Mouse (Mus musculus): ENCODE measurements around the gene Ppp1r21.
A peak's percentile ranks its signal among the peaks of the same experiment; 100 is the strongest.

GRCm38 (mm10) chr17:88508846-88509508 is 20.9 kb upstream of the Ppp1r21 start:
- TF ChIP-seq BHLHE40 (IDR thresholded peaks at IDR 0.05; ENCODE audit: borderline replicate concordance, low read depth, low read length) (no peak), CTCF (IDR thresholded peaks at IDR 0.05 in 2 of 3, conservative IDR thresholded peaks at IDR 0.05 in 1 of 3; ENCODE audit: control insufficient read depth in 1 of 3, insufficient read depth in 1 of 3, low read depth in 2 of 3, low read length in 3 of 3, poor library complexity in 1 of 3, severe bottlenecking in 1 of 3) (no peak), EP300 (IDR thresholded peaks at IDR 0.05; ENCODE audit: low read depth in 1 of 2, low read length in 2 of 2) (peak; percentile 7 to 74; a peak in 1 of 4 replicates), TBP (IDR thresholded peaks at IDR 0.05; ENCODE audit: low read depth, low read length) (no peak), ELF1 (IDR thresholded peaks at IDR 0.05; ENCODE audit: low read depth, low read length) (no peak), ZNF384 (IDR thresholded peaks at IDR 0.05; ENCODE audit: low read depth, low read length) (no peak), POLR2A (IDR thresholded peaks at IDR 0.05; ENCODE audit: control insufficient read depth in 1 of 2, insufficient read depth in 1 of 2, low read depth in 1 of 2, low read length in 2 of 2, poor library complexity in 1 of 2) (no peak), MAX (IDR thresholded peaks at IDR 0.05; ENCODE audit: low read length) (peak; percentile 18; the same call in 1 of the 2 replicates), JUND (IDR thresholded peaks at IDR 0.05; ENCODE audit: low read depth, low read length) (peak; percentile 63; the same call in 1 of the 2 replicates), GATA1 (IDR thresholded peaks at IDR 0.05; ENCODE audit: low read depth, low read length) (0 out of 2 replicates have a peak, but pooled peaks have one; percentile 17), MYB (IDR thresholded peaks at IDR 0.05; ENCODE audit: low read depth, low read length) (no peak), SIN3A (IDR thresholded peaks at IDR 0.05; ENCODE audit: low read length) (peak; percentile 49), ZC3H11A (IDR thresholded peaks at IDR 0.05; ENCODE audit: low read depth, low read length) (0 out of 2 replicates have a peak, but pooled peaks have one; percentile 3), NELFE (IDR thresholded peaks at IDR 0.05; ENCODE audit: low read depth, low read length) (no peak)

All from MEL (cell line).